Mouse (Mus musculus): Measurements from ENCODE around the gene Galr3.

DNA sequence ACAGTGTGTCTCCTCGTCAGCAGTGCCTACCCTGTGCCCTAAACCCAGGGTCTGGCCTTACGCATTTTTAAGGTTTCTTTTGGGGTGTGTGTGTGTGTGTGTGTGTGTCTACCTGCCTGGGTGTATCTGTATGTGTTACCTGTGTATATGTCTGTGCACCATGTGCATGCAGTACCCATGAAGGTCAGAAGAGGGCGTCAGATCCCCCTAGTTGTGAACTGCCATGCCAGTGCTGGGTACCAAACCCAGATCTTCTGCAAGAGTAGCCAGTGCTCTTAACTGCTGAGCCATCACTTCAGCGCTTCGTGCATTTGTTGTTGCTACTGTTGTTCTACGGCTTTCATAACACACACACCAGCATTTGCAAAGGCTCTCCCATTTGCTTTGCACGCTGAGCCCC, 49.5 kb upstream of the Galr3 start:
- TF ChIP-seq EP300 (IDR thresholded peaks at IDR 0.05; ENCODE audit: insufficient read depth, low read depth, low read length) (no peak), CTCF (IDR thresholded peaks at IDR 0.05) (peak; percentile 34)

Data from heart, adult 2 months (tissue).